Mouse (Mus musculus) heart, postnatal 36 days (tissue): ENCODE measurements around the gene Acsbg1. TPM values are rescaled to one million over a fixed set of nuclear protein-coding genes. Genes with fewer than 3 reads are reported as not detected.
A peak's percentile ranks its signal among the peaks of the same experiment; 100 is the strongest.
"Not testable (repeated sequence)": the region's sequence is repeated elsewhere in the genome, so short reads cannot be mapped to it uniquely, and the experiment has no call there.

ENCODE experiments used
- DNase-seq, 2 experiments: peaks; one replicate each; pipeline ENCODE4 v3.0.0; 2021 to 2022
- intact Hi-C: fragments of 180-260 bp; cut with DNase I; formaldehyde crosslinking; loops from one replicate; pipeline ENCODE4 v1.15.1; 2025
- total RNA-seq, 2 experiments: library from RNA; stranded (reverse); gene quantifications; 2 replicates each; pipeline ENCODE4 v1.2.3; 2021

Acsbg1 gene
- total RNA-seq, 2 experiments from 2014 or later: 0.19 to 0.72 TPM

GRCm38 (mm10) chr9:54628752-54629151 lies 32.9 kb downstream of the Acsbg1 start:
- DNase-seq: no peak
- intact Hi-C loops: no loop called here

DNA sequence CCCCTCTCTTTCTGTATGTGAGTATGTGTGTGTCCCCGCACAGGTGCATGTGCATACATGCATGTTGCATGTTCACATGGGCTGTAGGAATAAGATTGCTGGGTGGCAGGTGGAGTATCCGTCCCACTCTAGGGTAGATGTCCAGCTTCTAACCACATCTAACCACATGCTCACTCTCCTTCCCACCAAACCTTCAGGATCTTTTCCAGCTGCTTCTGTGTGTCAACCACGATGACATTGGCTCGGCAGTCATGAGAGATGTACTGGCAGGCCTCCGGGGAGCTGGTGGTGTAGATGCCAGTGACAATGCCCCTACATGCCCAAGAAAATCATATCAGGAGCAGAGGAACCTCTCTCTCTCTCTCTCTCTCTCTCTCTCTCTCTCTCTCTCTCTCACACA lies 34.4 kb downstream of the Acsbg1 start:
- no peak for DNase-seq
- intact Hi-C loops: no loop called here

DNA sequence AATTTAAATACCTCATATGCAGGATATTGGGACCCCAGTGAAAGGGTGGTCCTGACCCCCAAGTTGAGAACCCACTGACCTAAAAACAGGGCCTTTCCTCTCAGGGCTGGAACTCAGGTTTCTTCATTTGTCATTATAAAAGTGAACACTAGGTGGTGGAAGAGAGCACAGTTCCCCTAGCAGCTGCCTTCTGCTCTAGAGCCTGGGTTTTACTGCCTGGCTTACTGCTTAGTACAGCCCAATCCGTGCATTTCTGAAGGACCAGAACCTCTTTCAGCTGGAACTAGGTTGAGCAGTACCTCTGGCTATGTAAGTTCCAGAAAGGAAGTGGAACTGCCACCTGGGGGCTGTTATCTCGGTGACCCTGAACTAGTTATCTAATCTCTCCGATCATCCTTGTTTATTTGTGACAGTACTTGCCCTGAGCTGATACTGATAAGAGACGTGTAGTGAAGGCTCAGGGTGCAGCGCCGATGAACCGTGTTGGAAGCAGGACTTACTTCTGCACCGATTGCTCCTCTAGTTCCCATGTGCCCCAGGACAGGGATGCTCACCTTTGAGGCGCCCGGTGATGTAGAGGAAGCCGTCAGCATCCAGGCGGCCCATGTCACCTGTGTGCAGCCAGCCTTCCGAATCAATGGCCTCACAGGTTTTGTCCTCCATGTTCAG lies 47.4 kb downstream of the Acsbg1 start:
- intact Hi-C loops: loop anchor here (1.0 to 5.0 kb wide), 2 partner anchors 62 to 208 kb away; no protein-coding TSS in a partner anchor
- no peak for DNase-seq

DNA sequence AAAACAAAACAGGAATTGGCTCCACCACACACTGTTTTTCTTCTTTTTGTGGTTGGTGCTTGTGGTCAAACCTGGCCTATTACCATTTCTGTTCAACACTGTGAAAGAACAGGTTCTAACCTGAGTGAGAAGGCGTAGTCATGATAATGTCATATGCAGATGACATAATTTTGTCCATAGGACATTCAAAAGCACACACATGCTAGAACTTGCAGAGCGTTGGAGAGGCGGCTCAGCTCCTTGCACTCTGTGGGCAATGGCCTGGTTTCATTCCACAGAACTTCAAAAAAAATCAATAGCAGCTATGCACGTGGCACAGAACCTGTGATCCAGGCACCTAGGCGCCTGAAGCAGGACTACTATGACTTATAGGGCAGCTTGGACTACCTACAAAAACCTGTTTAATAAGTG lies 48.9 kb downstream of the Acsbg1 start:
- intact Hi-C loops: loop anchor here (5.0 kb wide), 1 partner anchor 210 kb away; no protein-coding TSS in a partner anchor
- no peak for DNase-seq

- intact Hi-C loops: loop anchor here (5.0 kb wide), 2 partner anchors 43 to 168 kb away; partner anchors contain the start of gene Cib2
- peak; percentile 46 to 62 for DNase-seq
Observed at GRCm38 (mm10) chr9:54604886-54605285, 56.8 kb downstream of the Acsbg1 start.

- intact Hi-C loops: no loop called here
- DNase-seq: no peak
Observed at GRCm38 (mm10) chr9:54604131-54604654, 57.5 kb downstream of the Acsbg1 start.

GRCm38 (mm10) chr9:54602916-54603315 lies 58.8 kb downstream of the Acsbg1 start:
- intact Hi-C loops: no loop called here
- DNase-seq: no peak

DNA sequence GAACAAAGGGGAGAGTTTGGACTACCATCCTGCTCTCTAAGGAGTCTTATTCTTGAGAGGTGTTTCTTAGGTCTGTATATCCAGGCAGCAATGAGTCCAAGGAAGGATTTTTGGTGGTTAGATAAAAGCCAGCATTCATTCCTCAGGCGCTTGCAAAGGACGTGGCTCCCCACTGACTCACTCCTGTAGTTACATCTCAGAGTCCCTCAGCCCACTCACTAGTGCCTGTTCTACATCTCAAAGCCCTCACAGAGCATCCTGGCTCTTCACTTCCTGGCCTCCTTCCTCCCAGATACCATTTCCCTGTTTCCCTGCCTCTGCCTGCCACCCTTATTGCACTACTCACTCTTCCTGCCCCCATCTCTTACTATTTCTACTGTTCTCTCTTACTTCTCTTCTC lies 59.3 kb downstream of the Acsbg1 start:
- intact Hi-C loops: no loop called here
- DNase-seq: no peak

DNA sequence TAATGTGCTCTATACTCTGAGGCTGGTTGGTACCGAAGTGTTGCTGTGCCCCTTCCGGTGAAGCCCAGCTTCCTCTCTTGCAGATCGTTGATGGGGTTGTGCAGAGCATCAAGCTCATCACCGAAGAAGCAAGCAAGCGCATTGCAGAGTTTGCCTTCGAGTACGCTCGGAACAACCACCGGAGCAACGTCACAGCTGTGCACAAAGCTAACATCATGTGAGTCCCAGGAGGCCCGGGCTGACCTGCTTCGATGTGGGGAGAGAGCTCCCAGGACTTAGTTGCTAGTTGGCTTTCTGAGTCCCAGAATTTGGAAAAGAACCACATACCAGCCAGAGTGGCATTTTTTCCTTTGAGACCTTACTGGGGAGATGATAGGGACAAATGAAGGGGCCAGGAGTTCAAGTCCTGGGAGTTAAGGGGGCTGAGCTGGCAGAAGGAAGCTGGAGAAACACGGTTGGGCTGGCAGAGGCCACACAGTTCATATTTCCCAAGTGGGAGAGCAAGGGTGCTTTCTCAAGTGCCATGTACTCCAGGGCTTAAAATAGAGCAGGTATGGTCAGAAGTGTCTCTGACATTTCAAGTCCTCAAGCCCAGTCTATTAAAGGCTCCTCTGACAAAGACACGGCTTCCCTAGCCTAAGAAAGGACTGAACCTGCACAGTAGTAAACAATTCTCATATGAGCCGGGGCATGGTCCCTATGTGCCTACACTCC lies 64.8 kb downstream of the Acsbg1 start:
- intact Hi-C loops: no loop called here
- DNase-seq: peak; percentile 6 to 35

- intact Hi-C loops, DNase-seq: not testable (repeated sequence)
Observed at GRCm38 (mm10) chr9:54593652-54594051, 68.0 kb downstream of the Acsbg1 start.

DNA sequence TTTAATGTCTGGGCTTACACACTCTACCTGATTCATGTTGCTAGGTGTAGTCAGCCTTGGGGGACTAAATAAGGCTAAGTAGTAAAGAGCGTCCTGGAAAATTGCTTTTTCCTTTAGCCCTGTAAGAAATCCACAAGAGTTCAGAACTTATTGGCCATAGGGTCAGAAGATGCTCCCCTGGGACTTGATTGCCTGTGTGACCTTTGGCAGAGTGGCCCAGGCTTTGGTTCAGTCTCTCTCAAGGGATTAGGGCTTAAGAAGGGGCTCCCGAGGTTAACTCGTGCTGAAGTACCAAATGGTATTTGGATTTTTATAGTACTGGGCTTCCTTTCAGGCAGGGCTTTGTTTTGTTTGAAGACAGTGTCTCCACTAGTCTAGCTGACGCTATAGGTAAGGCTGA lies 73.8 kb downstream of the Acsbg1 start:
- intact Hi-C loops: loop anchor here (2.0 to 10.0 kb wide), 3 partner anchors 27 to 1347 kb away; partner anchors contain the start of genes Cib2, Dmxl2 and Scaper

DNA sequence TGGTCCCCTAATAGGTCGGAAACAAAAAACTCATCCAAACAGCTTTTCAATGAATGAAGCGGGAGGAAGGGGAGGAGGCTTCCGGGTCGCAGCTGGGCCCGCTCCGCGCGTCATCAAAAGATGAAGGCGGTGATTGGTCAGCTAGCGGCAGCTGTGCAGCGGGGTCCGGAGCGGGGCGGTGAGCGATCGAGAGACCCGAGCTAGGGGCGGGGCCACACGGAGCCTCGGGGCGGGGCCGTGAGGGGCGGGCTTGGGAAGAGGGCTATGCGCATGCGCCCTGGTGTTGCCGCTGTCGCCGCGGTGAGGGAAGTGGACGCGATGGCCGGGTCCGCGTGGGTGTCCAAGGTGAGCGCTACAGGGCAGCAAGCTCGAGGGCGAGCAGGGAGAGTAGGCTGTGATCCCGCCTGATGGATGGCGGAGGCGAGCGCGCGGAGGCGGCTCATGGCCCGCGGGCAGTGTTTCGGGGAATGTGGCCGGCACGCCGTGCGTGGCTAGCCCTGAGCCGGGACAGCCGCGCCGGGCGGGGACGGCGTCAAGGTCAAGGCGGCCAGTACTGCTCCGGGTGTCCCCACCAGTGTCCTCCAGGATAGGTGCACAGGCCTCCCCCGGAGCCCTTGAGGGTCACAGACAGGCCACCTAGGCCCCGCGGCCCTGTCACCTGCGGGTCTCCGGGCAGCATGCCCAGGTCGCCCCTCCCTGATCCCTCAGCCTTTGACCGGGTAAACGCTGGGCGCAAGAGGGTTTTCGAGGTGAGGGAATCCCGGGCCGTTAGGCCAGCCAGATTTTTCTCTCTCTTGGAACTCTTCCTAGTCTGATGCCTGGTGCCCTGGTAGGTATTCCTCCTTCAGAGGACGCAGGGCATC lies 75.2 kb downstream of the Acsbg1 start, which contains the start of gene Idh3a:
Idh3a (plus strand) TSS at position 136 of the 863 bp plus-strand sequence.
- peak; percentile 98 for DNase-seq
- intact Hi-C loops: loop anchor here (2.0 to 10.0 kb wide), 3 partner anchors 26 to 1348 kb away; partner anchors contain the start of genes Cib2, Dmxl2 and Scaper

More for the DNA sequence above, 73.8 kb downstream of the Acsbg1 start:
- DNase-seq: no peak

- DNase-seq: no peak
- intact Hi-C loops: loop anchor here (2.0 to 10.0 kb wide), 3 partner anchors 25 to 1349 kb away; partner anchors contain the start of genes Cib2, Dmxl2 and Scaper
Observed at GRCm38 (mm10) chr9:54585839-54586198, 75.9 kb downstream of the Acsbg1 start.

GRCm38 (mm10) chr9:54584127-54584526 lies 77.5 kb downstream of the Acsbg1 start:
- intact Hi-C loops: loop anchor here (10.0 kb wide), 1 partner anchor 1351 kb away; the partner anchor contains the start of gene Scaper
- not testable (repeated sequence) for DNase-seq

- DNase-seq: no peak
- intact Hi-C loops: loop anchor here (10.0 kb wide), 1 partner anchor 1351 kb away; the partner anchor contains the start of gene Scaper
Observed at GRCm38 (mm10) chr9:54583712-54584111, 78.0 kb downstream of the Acsbg1 start.

GRCm38 (mm10) chr9:54571130-54571839 lies 90.4 kb downstream of the Acsbg1 start:
- DNase-seq: no peak
- intact Hi-C loops: no loop called here

DNA sequence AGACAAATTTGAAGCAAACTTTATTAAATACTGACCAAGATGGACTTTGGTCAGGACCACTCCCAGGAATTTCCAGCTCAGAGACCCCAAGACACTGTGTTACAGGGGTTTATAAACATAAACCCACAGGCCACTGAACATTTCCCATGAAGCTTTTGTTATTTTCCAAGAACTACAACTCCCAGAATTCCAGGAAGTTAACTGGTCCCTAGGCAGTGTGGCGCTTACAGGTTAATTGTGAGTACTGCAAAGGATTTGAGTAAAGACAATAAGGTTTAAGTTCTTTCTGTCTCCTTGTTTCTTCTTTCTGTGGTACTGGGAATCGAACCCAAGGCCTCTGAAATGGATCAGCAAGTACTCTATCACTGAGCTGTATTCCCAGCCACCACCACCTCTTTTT lies 92.9 kb downstream of the Acsbg1 start:
- DNase-seq: no peak
- intact Hi-C loops: no loop called here

GRCm38 (mm10) chr9:54566958-54567357 lies 94.7 kb downstream of the Acsbg1 start:
- DNase-seq: no peak
- intact Hi-C loops: no loop called here

GRCm38 (mm10) chr9:54560831-54561601 lies 100.7 kb downstream of the Acsbg1 start:
- DNase-seq: no peak
- intact Hi-C loops: loop anchor here (2.0 to 5.0 kb wide), 3 partner anchors 26 to 116 kb away; partner anchors contain the start of gene Idh3a
